Mouse (Mus musculus) heart, adult 2 months (tissue): ENCODE results near the gene March4.

ENCODE experiments used
- CTCF ChIP-seq: fragments of 200-600 bp; IDR thresholded peaks from 2 replicates; pipeline ENCODE4 v1.8.1; 2022; ENCODE audit warnings: antibody characterized with exemption, mild to moderate bottlenecking, moderate library complexity
- POLR2A ChIP-seq: fragments of 200-500 bp; IDR thresholded peaks from 2 replicates; pipeline ENCODE4 v1.6.1; 2011; ENCODE audit warnings: mild to moderate bottlenecking, low read depth, low read length, control low read depth; ENCODE audit not compliant: insufficient read depth

DNA sequence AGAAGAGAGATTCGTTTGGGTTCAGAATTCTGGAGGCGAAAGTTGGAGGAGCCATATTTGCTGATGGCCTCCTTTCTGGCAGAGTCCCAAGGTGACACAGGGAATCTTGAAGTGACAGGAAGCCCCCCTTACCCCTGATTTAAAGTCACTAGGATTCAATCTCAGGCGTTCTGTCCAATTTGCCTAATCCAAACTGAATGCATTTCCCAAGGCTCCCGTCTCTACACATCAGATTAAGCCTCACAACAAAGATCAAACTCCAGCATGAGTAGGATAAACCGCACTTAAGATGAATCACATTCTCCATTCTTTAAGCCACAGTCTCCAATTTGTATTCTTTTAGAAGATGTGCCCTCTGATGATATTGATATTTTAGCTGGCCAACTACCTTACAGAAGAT, 45.4 kb downstream of the March4 start:
- TF ChIP-seq CTCF: no peak
- no peak for TF ChIP-seq POLR2A
